Mouse (Mus musculus) intestine, postnatal 0 days (tissue): ENCODE measurements around the gene Deaf1. TPM values are rescaled to one million over a fixed set of nuclear protein-coding genes. Genes with fewer than 3 reads are reported as not detected.

ENCODE experiments used
- ATAC-seq: fragments of 200-750 bp; cut with Nextera tagmentation; 2 replicates; pipeline ENCODE4 v1.8.0; 2017; ENCODE audit warnings: mild to moderate bottlenecking, moderate TSS enrichment, moderate library complexity
- H3K27ac ChIP-seq: fragments of 300-500 bp; sonication (generic); 2 replicates; pipeline ENCODE4 v1.5.1; 2014; ENCODE audit warnings: mild to moderate bottlenecking, low read depth, low read length, moderate library complexity
- H3K27me3 ChIP-seq: fragments of 300-500 bp; sonication (generic); replicated peaks from 2 replicates; pipeline ENCODE4 v1.6.1; 2014; ENCODE audit warnings: low read length, mixed read lengths; ENCODE audit not compliant: control insufficient read depth, insufficient read depth
- H3K36me3 ChIP-seq: fragments of 300-500 bp; sonication (generic); 2 replicates; pipeline ENCODE4 v1.6.1; 2014; ENCODE audit warnings: mild to moderate bottlenecking, moderate library complexity; ENCODE audit not compliant: control insufficient read depth, insufficient read depth
- H3K4me1 ChIP-seq: fragments of 300-500 bp; sonication (generic); replicated peaks from 2 replicates; pipeline ENCODE4 v1.6.1; 2014; ENCODE audit warnings: antibody characterized with exemption, low read length, mixed read lengths; ENCODE audit not compliant: control insufficient read depth, insufficient read depth
- H3K4me2 ChIP-seq: fragments of 300-500 bp; sonication (generic); replicated peaks from 2 replicates; pipeline ENCODE4 v1.6.1; 2014; ENCODE audit warnings: low read depth, mild to moderate bottlenecking, moderate library complexity
- H3K4me3 ChIP-seq: fragments of 300-500 bp; sonication (generic); 2 replicates; pipeline ENCODE4 v1.5.1; 2014; ENCODE audit warnings: low read depth, low read length
- H3K9ac ChIP-seq: fragments of 300-500 bp; sonication (generic); 2 replicates; pipeline ENCODE4 v1.6.1; 2014; ENCODE audit warnings: mild to moderate bottlenecking, low read depth, low read length
- H3K9me3 ChIP-seq: fragments of 300-500 bp; sonication (generic); 2 replicates; pipeline ENCODE4 v1.6.1; 2016; ENCODE audit warnings: mixed run types; ENCODE audit not compliant: control insufficient read depth
- CTCF ChIP-seq: sonication (generic); IDR thresholded peaks from 2 replicates; pipeline ENCODE4 v1.5.1; 2016; ENCODE audit warnings: low read depth, mild to moderate bottlenecking, control low read depth, antibody characterized with exemption, moderate library complexity
- WGBS: fragments of 180-500 bp; shearing (Covaris S2); extraction: QIAGEN DNeasy Blood & Tissue Kit; methylation state at CpG from one replicate; pipeline ENCODE4 v1.1.7; 2014; 5-methylcytosine and 5-hydroxymethylcytosine counted together
- polyA plus RNA-seq: library from polyadenylated mRNA; unstranded; fragments of >200 nt; fragmentation: Nextera tagmentation; extraction: Ambion mirVana; gene quantifications from 2 replicates; pipeline ENCODE4 v1.2.1, GENCODE M21; 2015

Deaf1 gene
- polyA plus RNA-seq, 1 experiment from 2014 or later = 52.8 TPM

GRCm38 (mm10) chr7:141276546-141276945 is 50.9 kb downstream of the Deaf1 start, which contains the start of gene Cdhr5:
Gene Cdhr5, minus strand, starts transcription at chr7:141276786.
- H3K9ac ChIP-seq = peak within 1 kb of the TSS; percentile 66
- WGBS = 20% methylated on average over 11 of the region's 11 CpGs
- H3K4me2 ChIP-seq = peak within 1 kb of the TSS; percentile 65
- no peaks in the 10 kb centered on the region for H3K9me3 ChIP-seq
- 0 out of 2 replicates have a peak, but pooled peaks cover 6% of the 10 kb centered on the region for H3K4me1 ChIP-seq
- peak within 1 kb of the TSS; percentile 93 for H3K27ac ChIP-seq
- peak; percentile 80 for ATAC-seq
- peaks cover 18% of the 10 kb centered on the region; the same call in 1 of the 2 replicates for H3K36me3 ChIP-seq
- no peak for TF ChIP-seq CTCF
- H3K27me3 ChIP-seq = no peaks in the 10 kb centered on the region
- peak within 1 kb of the TSS; percentile 47 for H3K4me3 ChIP-seq

- no peaks in the 10 kb centered on the region for H3K9me3 ChIP-seq
- no peak for TF ChIP-seq CTCF
- peaks cover 22% of the 10 kb centered on the region for H3K36me3 ChIP-seq
- H3K4me2 ChIP-seq = peak overlapping the region; percentile 65
- peak overlapping the region; percentile 66; the same call in 1 of the 2 replicates for H3K9ac ChIP-seq
- ATAC-seq = no peak
- H3K27ac ChIP-seq = peak overlapping the region; percentile 93; the same call in 1 of the 2 replicates
- H3K4me3 ChIP-seq = peak overlapping the region; percentile 47
- 0 out of 2 replicates have a peak, but pooled peaks cover 6% of the 10 kb centered on the region for H3K4me1 ChIP-seq
- 65% methylated on average over 9 of the region's 9 CpGs for WGBS
- no peaks in the 10 kb centered on the region for H3K27me3 ChIP-seq
Observed at GRCm38 (mm10) chr7:141275356-141275755, 52.1 kb downstream of the Deaf1 start.

- 81% methylated on average over 3 of the region's 3 CpGs for WGBS
- Histone ChIP-seq H3K36me3 (peaks cover 37% of the 10 kb centered on the region), H3K27ac (no peak overlapping the region), H3K9ac (no peak overlapping the region), H3K27me3 (no peaks in the 10 kb centered on the region), H3K4me2 (no peak overlapping the region), H3K4me3 (no peak overlapping the region), H3K4me1 (no peaks in the 10 kb centered on the region), H3K9me3 (no peaks in the 10 kb centered on the region)
- TF ChIP-seq CTCF = no peak
- ATAC-seq = no peak
Observed at GRCm38 (mm10) chr7:141270631-141271030, 56.9 kb downstream of the Deaf1 start.

- Histone ChIP-seq H3K4me3 (no peak overlapping the region), H3K4me1 (peaks cover 3% of the 10 kb centered on the region; the same call in 1 of the 2 replicates), H3K9ac (no peak overlapping the region), H3K9me3 (no peaks in the 10 kb centered on the region), H3K36me3 (peaks cover 40% of the 10 kb centered on the region), H3K27ac (no peak overlapping the region), H3K27me3 (no peaks in the 10 kb centered on the region), H3K4me2 (peak overlapping the region; percentile 21; the same call in 1 of the 2 replicates)
- 73% methylated on average over 14 of the region's 14 CpGs for WGBS
- TF ChIP-seq CTCF = no peak
- no peak for ATAC-seq
Observed at GRCm38 (mm10) chr7:141269273-141269545, 58.3 kb downstream of the Deaf1 start.

- WGBS = 70% methylated on average over 24 of the region's 24 CpGs
Observed at GRCm38 (mm10) chr7:141268466-141269272, 58.8 kb downstream of the Deaf1 start.

GRCm38 (mm10) chr7:141265739-141266561 is 61.5 kb downstream of the Deaf1 start, which contains the start of gene Irf7:
Gene Irf7, minus strand, starts transcription at chr7:141266481.
- Histone ChIP-seq H3K4me3 (peak within 1 kb of the TSS; percentile 70), H3K27me3 (no peaks in the 10 kb centered on the region), H3K27ac (peak within 1 kb of the TSS; percentile 82), H3K4me2 (peak within 1 kb of the TSS; percentile 80), H3K36me3 (peaks cover 49% of the 10 kb centered on the region), H3K4me1 (peaks cover 3% of the 10 kb centered on the region; the same call in 1 of the 2 replicates), H3K9me3 (no peaks in the 10 kb centered on the region), H3K9ac (peak within 1 kb of the TSS; percentile 79)
- WGBS = 4% methylated on average over 25 of the region's 25 CpGs
- ATAC-seq = peak; percentile 74
- TF ChIP-seq CTCF = no peak

More at GRCm38 (mm10) chr7:141268466-141269272, 58.8 kb downstream of the Deaf1 start:
- Histone ChIP-seq H3K27me3 (no peaks in the 10 kb centered on the region), H3K4me1 (peaks cover 3% of the 10 kb centered on the region; the same call in 1 of the 2 replicates), H3K27ac (peak overlapping the region; percentile 21; the same call in 1 of the 2 replicates), H3K36me3 (peaks cover 45% of the 10 kb centered on the region), H3K4me3 (no peak overlapping the region), H3K9ac (no peak overlapping the region), H3K9me3 (no peaks in the 10 kb centered on the region), H3K4me2 (0 out of 2 replicates have a peak overlapping the region, but pooled peaks have one; percentile 21)
- no peak for TF ChIP-seq CTCF
- ATAC-seq = no peak
